Mouse (Mus musculus) liver, postnatal 0 days (tissue): ENCODE results near the gene Drd2.

ENCODE experiments used
- CTCF ChIP-seq: sonication (generic); IDR thresholded peaks from 2 replicates; pipeline ENCODE4 v1.5.1; 2016; ENCODE audit warnings: antibody characterized with exemption, low read depth
- EP300 ChIP-seq: IDR thresholded peaks from 2 replicates; pipeline ENCODE4 v1.6.1; 2016; ENCODE audit warnings: antibody characterized with exemption, low read depth, mild to moderate bottlenecking

DNA sequence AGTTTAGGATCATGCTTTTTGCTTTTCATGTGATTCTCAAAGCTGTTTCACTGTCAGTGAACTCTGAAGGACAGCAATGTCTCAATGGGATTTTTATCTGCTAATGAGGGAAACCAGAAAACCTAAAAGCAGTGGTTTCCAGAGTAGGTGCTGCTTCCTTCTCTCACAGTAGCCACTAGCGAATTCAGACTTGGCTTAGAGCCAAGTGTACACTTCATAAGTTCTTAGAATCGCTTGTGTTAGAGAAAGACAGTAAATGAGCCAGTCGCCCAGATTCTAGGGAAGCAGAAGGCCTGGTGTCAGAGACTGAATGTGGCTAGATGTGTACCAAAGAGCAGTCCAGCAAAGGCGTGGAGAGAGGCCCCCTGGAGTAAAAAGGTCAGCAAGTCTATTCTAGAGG lies 29.6 kb upstream of the Drd2 start:
- TF ChIP-seq CTCF: no peak
- no peak for TF ChIP-seq EP300
